Mouse (Mus musculus) heart, embryonic 14.5 days (tissue): Measurements from ENCODE around the gene Castor1. TPM values are rescaled to one million over a fixed set of nuclear protein-coding genes. Genes with fewer than 3 reads are reported as not detected.

Experiments
- ATAC-seq: fragments of 200-750 bp; cut with Nextera tagmentation; 2 replicates; pipeline ENCODE4 v1.8.0; 2017; ENCODE audit warnings: low read depth, moderate TSS enrichment; ENCODE audit not compliant: insufficient number of reproducible peaks, insufficient read depth, low FRiP score
- H3K27ac ChIP-seq, 2 experiments: fragments of 200-500 bp in 1 of 2; fragments of 300-500 bp in 1 of 2; sonication (generic) in 1 of 2; replicated peaks in 1 of 2; 2 replicates each; pipeline ENCODE4 v1.5.1; 2012 to 2014; ENCODE audit warnings: low read depth in 2 of 2, low read length in 2 of 2, control low read depth in 1 of 2, mild to moderate bottlenecking in 1 of 2, mixed read lengths in 1 of 2; ENCODE audit not compliant: control insufficient read depth in 1 of 2, insufficient read depth in 1 of 2
- H3K27me3 ChIP-seq: fragments of 300-500 bp; sonication (generic); 2 replicates; pipeline ENCODE4 v1.6.1; 2014; ENCODE audit warnings: mild to moderate bottlenecking, low read length, control low read depth; ENCODE audit not compliant: control insufficient read depth, insufficient read depth
- H3K36me3 ChIP-seq: fragments of 300-500 bp; sonication (generic); 2 replicates; pipeline ENCODE4 v1.6.1; 2014; ENCODE audit warnings: mild to moderate bottlenecking, control low read depth, low read length, mixed read lengths; ENCODE audit not compliant: control insufficient read depth, insufficient read depth
- H3K4me1 ChIP-seq, 2 experiments: fragments of 200-500 bp in 1 of 2; fragments of 300-500 bp in 1 of 2; sonication (generic) in 1 of 2; 2 replicates each; pipeline ENCODE4 v1.6.1; 2012 to 2014; ENCODE audit warnings: low read length in 2 of 2, control low read depth in 1 of 2, mixed read lengths in 1 of 2; ENCODE audit not compliant: control insufficient read depth in 2 of 2, insufficient read depth in 2 of 2
- H3K4me2 ChIP-seq: fragments of 300-500 bp; sonication (generic); 2 replicates; pipeline ENCODE4 v1.6.1; 2014; ENCODE audit warnings: mild to moderate bottlenecking, low read length
- H3K4me3 ChIP-seq, 2 experiments: fragments of 200-500 bp in 1 of 2; fragments of 300-500 bp in 1 of 2; sonication (generic) in 1 of 2; 2 replicates each; pipeline ENCODE4 v1.5.1; 2012 to 2014; ENCODE audit warnings: low read length in 2 of 2, mild to moderate bottlenecking in 2 of 2, control low read depth in 1 of 2, low read depth in 1 of 2, moderate library complexity in 1 of 2; ENCODE audit not compliant: control insufficient read depth in 1 of 2, insufficient read depth in 1 of 2
- H3K9ac ChIP-seq: fragments of 300-500 bp; sonication (generic); 2 replicates; pipeline ENCODE4 v1.6.1; 2014; ENCODE audit warnings: mild to moderate bottlenecking, low read length
- H3K9me3 ChIP-seq: fragments of 300-500 bp; sonication (generic); 2 replicates; pipeline ENCODE4 v1.6.1; 2016; ENCODE audit warnings: low read length, control low read depth; ENCODE audit not compliant: control insufficient read depth
- WGBS: fragments of 180-500 bp; shearing (Covaris S2); extraction: QIAGEN DNeasy Blood & Tissue Kit; methylation state at CpG from one replicate; pipeline ENCODE4 v1.1.7; 2014; 5-methylcytosine and 5-hydroxymethylcytosine counted together
- polyA plus RNA-seq: library from polyadenylated mRNA; unstranded; fragments of >200 nt; fragmentation: Nextera tagmentation; extraction: Ambion mirVana; gene quantifications from 2 replicates; pipeline ENCODE4 v1.2.1, GENCODE M21; 2014

Gene Castor1
- polyA plus RNA-seq, 1 experiment from 2014 or later: 5.7 TPM

GRCm38 (mm10) chr11:4216248-4217000 is 1.6 kb upstream of the Castor1 start:
- 76% methylated on average over 9 of the region's 9 CpGs for WGBS
- Histone ChIP-seq H3K27me3 (no peaks in the 10 kb centered on the region; the same call in 1 of the 2 replicates), H3K4me2 (no peak overlapping the region), H3K9me3 (no peaks in the 10 kb centered on the region), H3K36me3 (peaks cover 38% of the 10 kb centered on the region), H3K27ac (peak overlapping the region; percentile 73 to 78), H3K4me1 (peaks cover 21 to 29% of the 10 kb centered on the region in 2 experiments), H3K9ac (0 out of 2 replicates have a peak overlapping the region, but pooled peaks have one; percentile 12), H3K4me3 (no peak overlapping the region)
- peak; percentile 33; the same call in 1 of the 2 replicates for ATAC-seq

DNA sequence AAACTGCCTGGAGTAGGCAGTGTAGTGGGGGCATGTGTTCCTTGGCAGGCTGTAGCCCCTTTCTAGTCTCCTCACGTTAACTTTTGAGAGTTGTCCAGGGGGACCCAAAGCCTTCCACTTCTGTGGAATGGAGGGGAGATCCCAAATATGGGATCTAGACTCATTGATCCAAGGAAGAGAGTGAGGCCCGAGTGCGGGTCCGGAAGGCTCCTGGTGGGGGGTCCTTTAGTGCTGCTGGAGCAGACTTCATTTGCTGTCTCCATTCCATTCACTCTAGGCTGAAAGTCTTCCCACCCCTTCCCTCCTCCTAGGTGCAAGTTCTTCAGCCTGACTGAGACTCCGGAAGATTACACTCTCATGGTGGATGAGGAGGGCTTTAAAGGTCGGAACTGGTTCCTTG is 612 bp downstream of the Castor1 start:
- H3K4me2 ChIP-seq: peak overlapping the region; percentile 80
- 14% methylated on average over 6 of the region's 6 CpGs for WGBS
- no peaks in the 10 kb centered on the region for H3K9me3 ChIP-seq
- peaks cover 21 to 25% of the 10 kb centered on the region in 2 experiments for H3K4me1 ChIP-seq
- no peak for ATAC-seq
- H3K4me3 ChIP-seq: peak overlapping the region; percentile 49 to 51
- peak overlapping the region; percentile 67 for H3K9ac ChIP-seq
- H3K27me3 ChIP-seq: no peaks in the 10 kb centered on the region; the same call in 1 of the 2 replicates
- H3K27ac ChIP-seq: no peak overlapping the region
- H3K36me3 ChIP-seq: peaks cover 18% of the 10 kb centered on the region

DNA sequence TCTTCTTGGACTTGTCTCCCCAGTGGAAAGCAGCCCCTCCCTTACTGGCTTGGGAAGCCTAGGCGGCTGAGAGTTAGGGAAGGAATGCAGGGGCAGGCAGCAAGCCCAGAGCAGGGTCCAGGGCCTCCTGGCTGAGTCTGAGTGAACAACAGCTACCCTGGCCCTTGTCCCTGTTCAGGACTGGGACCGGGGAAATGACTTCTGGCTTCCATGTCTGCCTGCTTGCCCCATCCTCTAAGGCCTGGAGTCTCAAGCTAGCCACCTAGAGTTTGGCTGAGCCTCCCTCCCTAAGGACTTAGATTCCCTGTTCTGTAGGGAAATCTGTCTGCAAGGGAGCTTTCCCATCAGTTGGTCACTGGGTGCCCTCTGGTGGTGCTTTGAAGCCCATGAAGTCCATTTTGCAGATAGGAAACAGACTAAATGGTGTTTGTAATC is 1.3 kb downstream of the Castor1 start:
- ATAC-seq: no peak

DNA sequence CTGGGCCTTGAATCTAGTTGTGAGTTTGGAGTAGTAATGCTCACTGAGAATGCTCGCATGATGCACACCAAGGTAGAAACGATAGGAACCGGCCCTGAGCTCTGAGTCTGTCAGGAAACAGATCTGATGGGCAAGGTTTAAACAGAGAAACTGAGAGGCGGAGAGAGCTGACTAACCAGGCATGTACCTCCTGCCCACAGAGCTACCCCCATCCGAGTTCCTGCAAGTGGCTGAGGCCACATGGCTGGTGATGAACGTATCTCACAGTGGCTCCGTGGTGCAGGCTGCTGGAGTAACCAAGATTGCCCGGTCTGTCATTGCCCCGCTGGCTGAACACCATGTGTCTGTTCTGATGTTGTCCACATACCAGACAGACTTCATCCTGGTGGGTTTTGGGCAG is 1.9 kb downstream of the Castor1 start:
- H3K27ac ChIP-seq: no peak overlapping the region
- H3K36me3 ChIP-seq: peaks cover 6% of the 10 kb centered on the region
- no peak for ATAC-seq
- H3K4me1 ChIP-seq: peaks cover 21 to 25% of the 10 kb centered on the region in 2 experiments
- no peak overlapping the region for H3K4me3 ChIP-seq
- no peaks in the 10 kb centered on the region for H3K9me3 ChIP-seq
- 60% methylated on average over 9 of the region's 9 CpGs for WGBS
- no peaks in the 10 kb centered on the region; the same call in 1 of the 2 replicates for H3K27me3 ChIP-seq
- H3K4me2 ChIP-seq: no peak overlapping the region
- H3K9ac ChIP-seq: no peak overlapping the region

More for the DNA sequence above, 1.3 kb downstream of the Castor1 start:
- Histone ChIP-seq H3K27me3 (no peaks in the 10 kb centered on the region; the same call in 1 of the 2 replicates), H3K4me2 (no peak overlapping the region), H3K4me1 (peaks cover 21 to 25% of the 10 kb centered on the region in 2 experiments), H3K4me3 (no peak overlapping the region), H3K9me3 (no peaks in the 10 kb centered on the region), H3K27ac (no peak overlapping the region), H3K36me3 (peaks cover 11% of the 10 kb centered on the region), H3K9ac (no peak overlapping the region)
- 3% methylated on average over 2 of the region's 2 CpGs for WGBS

- no peak for ATAC-seq
- 49% methylated on average over 28 of the region's 28 CpGs for WGBS
- Histone ChIP-seq H3K4me3 (no peak overlapping the region), H3K9ac (no peak overlapping the region), H3K4me1 (peaks cover 21 to 23% of the 10 kb centered on the region in 2 experiments), H3K36me3 (no peaks in the 10 kb centered on the region), H3K27ac (no peak overlapping the region), H3K27me3 (no peaks in the 10 kb centered on the region; the same call in 1 of the 2 replicates), H3K9me3 (no peaks in the 10 kb centered on the region), H3K4me2 (no peak overlapping the region)
These were observed 2.7 kb downstream of the Castor1 start for GRCm38 (mm10) chr11:4220443-4221400.

DNA sequence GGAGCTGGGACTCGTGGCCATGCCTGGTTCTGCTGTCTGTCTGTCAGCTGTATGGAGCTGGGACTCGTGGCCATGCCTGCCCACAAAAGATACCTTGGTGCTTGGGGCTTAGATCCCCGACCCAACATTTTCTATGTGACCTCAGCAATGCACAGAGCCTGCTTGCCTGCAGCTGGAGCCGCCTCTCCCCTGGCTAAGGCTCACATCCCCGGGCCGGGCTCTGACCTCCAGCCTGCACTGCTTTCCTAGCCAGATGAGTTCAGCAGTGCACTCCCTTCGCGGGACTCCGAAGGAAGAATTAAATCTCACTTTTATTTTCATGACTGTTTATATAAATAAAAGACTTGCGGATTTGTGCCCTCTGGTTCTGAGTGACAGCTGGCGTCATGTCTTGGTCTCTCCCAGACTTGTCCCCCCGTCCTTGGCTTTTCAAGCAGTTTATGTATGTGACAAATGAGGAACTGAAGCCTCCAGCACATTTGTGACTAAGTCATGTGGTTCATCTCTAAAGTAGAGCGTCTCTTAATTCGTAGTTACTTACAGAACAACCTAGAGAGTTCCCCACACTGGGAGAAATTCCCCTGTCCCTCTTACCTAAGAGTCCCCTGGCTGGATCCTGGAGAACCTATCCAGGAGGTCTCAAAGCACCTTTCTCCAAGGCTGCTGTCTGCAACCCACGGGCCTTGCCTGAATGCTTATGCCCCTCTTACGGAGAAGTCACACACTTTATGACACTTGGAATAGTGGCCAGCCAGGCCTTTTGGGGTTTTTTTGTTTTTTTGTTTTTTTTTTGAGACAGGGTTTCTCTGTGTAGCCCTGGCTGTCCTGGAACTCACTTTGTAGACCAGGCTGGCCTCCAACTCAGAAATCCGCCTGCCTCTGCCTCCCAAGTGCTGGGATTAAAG is 4.3 kb downstream of the Castor1 start:
- H3K4me2 ChIP-seq: no peak overlapping the region
- no peak overlapping the region for H3K4me3 ChIP-seq
- no peak for ATAC-seq
- 73% methylated on average over 17 of the region's 17 CpGs for WGBS
- H3K9me3 ChIP-seq: no peaks in the 10 kb centered on the region
- no peaks in the 10 kb centered on the region for H3K36me3 ChIP-seq
- H3K27me3 ChIP-seq: no peaks in the 10 kb centered on the region; the same call in 1 of the 2 replicates
- no peak overlapping the region for H3K27ac ChIP-seq
- H3K4me1 ChIP-seq: peaks cover 10 to 12% of the 10 kb centered on the region in 2 experiments
- no peak overlapping the region for H3K9ac ChIP-seq
